Mouse (Mus musculus): ENCODE data around the gene Map3k4.
"Not testable (repeated sequence)": the region's sequence is repeated elsewhere in the genome, so short reads cannot be mapped to it uniquely, and the experiment has no call there.

The Map3k4 gene

GRCm38 (mm10) chr17:12268538-12268937, 50.1 kb downstream of the Map3k4 start:
- no peak for DNase-seq (ENCODE audit: low spot score)

DNA sequence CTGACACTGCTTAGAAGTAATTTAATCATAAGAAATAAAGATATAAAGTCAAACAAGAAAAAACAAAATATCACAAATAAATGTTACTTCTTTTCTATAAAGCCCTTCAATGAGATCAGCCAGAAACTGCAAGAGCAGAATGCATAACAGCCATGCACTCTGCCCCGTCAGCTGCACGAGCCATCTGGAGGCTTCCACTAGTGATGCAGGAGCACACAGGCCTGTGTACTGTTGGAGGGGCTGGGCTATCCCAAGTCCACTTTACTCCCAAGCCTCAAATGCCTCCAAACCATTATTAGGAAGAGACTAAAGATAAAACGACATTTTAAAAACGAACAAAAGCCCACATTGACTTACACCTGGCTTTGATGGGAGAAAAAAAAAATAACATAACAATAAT, 50.5 kb downstream of the Map3k4 start:
- DNase-seq (ENCODE audit: low spot score): no peak

DNA sequence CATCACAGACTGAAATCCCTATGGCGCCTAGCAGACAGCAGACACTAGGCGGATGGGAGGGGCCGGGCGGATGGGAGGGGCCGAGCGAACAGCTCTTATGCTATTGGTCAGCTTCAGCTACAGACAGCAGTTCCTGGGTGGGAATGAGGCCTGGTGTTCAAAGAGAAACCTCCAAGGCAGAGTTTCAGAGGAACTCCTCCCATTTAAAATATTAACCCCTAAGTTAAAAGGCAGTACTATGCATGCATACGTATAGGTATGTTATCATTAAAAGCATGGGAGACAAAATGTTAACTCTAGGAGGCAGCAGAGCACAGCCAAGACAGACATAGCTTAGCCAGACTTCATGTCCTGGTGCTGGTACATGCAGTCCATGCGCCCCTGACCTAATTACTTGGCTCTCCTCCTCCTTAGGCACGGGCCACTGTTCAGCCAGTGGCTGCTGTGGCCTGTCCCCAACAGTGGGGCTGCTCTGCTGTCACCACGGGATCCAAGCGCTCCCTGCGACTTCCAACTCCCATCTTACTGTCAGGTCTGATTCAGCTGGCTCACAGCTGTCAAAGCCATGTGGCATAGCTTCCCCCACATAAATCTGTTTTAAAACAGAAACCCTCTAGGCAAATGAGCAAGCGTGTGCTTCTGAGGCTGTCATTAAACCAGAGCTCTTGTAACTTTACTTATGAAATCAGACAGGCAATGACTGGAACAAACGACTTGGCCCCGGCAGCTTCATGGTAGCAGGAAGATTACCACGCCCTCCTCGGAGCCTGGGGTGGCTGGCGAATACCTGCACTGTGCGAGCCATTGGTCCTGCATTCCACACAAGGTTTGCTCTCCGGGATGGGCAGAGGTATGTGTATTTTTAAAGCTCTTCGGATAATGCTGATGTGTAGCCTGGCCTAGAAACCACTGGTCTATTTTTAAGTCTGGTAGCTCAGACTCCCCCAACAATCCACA, 52.3 kb downstream of the Map3k4 start:
- peak; percentile 31 for DNase-seq (ENCODE audit: low spot score)

DNA sequence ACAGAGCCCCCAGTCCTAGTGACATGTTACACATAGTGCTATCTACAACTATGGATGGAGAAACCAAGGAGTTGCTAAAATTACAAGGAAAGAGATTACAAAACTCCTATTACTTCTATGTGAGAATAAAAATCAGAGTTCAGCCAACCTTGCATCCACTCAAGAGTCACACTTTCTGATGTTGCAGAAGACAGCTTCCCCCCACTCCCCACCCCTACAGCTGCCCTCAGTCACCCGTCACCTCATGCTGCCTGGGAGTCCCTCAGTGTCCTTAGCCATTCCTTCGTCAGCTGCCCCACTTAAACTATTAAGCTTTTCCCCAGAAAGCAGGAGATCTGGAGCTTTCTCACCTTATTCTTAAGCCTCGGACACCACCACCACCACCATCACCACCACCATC, 54.3 kb downstream of the Map3k4 start:
- peak; percentile 30 for DNase-seq (ENCODE audit: low spot score)

GRCm38 (mm10) chr17:12263787-12264186, 54.8 kb downstream of the Map3k4 start:
- no peak for DNase-seq (ENCODE audit: low spot score)

GRCm38 (mm10) chr17:12262851-12263250, 55.7 kb downstream of the Map3k4 start:
- DNase-seq (ENCODE audit: low spot score): no peak

DNA sequence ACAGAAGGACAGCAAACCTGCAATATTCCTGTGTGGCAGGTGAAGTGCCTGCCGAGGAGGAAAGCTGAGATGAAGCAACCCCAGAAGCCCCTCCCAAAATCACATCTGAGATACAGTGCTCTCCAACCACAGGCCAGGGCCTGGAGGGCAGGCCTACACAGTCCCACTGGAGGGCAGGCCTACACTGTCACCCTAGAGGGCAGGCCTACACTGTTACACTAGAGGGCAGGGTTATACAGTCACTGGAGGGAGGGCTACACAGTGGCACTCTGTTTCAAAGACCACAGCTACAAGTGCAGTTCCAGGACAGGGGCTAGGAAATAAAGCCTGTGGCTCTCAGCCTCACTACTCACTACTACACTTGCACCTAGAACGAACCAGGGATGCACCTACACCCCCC, 56.7 kb downstream of the Map3k4 start:
- DNase-seq (ENCODE audit: low spot score): no peak

DNA sequence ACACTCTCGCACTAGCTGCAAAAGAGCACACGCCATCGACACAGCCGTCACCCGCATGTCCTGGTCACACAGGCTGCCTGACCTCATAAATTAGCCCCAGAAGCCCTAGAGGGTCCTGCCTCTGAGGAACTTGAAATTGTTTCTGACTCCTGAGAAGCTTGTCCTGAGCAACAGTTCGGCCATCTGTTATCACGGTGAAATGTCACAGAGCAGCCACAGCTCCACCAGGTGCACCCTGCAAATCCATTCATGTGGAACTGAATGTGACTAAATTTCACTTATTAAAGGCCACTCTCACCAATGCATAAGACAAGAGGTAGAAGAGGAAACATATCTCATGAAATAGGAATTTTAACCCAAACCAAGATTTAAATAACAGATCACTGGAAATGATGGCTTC, 57.2 kb downstream of the Map3k4 start:
- DNase-seq (ENCODE audit: low spot score): no peak

DNA sequence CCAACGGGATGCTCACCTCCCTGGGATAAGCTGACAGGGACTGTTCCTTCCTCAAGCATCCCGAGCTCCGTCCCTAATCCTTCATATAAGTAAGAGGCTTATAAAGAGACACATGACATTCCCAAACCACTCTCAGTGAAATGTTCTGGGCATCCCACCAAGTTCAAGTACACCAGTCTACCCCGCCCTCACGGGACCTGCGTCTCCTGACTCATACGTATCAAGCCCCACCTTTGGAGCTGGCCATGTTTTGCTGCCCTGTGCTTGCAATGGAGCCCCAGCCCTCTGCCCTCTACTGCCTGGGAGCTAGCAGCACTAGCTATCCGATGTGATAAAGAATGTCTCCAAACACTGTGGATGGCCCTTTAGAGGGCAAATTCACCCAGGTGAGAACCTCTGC, 58.6 kb downstream of the Map3k4 start:
- no peak for DNase-seq (ENCODE audit: low spot score)

DNA sequence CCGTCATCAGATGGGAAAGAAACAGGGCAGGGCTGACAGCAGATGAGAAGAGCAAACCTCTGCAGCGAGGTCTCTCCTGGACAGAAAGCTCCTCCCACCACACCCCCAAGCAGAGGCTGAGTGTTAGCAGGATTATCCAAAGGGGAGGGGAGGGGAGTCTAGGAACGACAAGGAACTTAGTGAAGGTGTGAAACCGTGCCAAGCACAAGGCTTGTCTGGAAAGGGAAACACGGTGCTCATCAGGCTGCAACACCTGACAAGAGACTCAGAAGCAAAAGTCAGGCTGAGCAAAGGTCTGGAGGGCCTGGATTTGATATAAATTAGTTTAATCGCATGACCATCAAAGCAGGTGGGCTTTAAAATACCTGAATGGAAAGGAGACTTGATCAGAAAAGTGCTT, 60.1 kb downstream of the Map3k4 start:
- DNase-seq (ENCODE audit: low spot score): no peak

DNA sequence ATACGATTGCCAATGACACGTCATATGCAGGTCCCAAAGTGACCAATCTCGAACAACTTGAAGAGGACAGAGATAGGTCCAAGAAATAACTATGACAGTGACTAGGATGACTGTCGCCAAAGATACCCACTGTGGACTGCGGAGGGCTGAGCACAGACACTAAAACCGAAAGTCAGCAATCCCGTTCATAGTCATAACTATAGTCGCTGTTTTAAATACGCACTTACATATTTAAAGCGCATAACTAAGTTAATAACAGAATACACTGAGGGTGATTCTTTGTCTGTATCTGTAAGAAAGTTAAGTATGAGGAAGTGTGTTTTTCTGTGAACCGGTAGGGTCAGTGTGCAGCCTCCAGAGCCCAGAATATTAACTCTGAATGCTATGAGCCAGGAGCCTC, 62.5 kb downstream of the Map3k4 start:
- no peak for DNase-seq (ENCODE audit: low spot score)

GRCm38 (mm10) chr17:12250581-12250980, 68.0 kb downstream of the Map3k4 start:
- no peak for DNase-seq (ENCODE audit: low spot score)

- DNase-seq (ENCODE audit: low spot score): no peak
These were observed 68.7 kb downstream of the Map3k4 start for GRCm38 (mm10) chr17:12249783-12250504.

DNA sequence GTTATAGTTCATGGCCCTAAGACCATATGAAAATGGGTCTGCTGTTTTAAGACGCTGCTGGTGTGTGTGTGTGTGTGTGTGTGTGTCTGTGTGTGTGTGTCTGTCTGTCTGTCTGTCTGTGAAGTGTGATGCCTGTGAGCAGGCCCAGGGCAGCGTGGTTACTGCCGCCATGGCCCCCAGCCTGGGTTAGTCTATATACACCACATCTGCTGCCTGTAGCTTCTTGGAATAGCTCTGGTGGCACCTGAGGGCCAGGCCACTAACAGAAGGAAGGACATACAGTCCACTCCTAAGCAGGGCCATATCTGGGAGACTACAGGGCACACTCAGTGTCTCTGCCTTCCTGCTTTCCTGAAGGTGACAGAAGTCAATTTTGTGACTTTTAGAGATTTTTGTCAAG, 77.9 kb downstream of the Map3k4 start:
- no peak for DNase-seq (ENCODE audit: low spot score)

GRCm38 (mm10) chr17:12232724-12233123, 85.9 kb downstream of the Map3k4 start:
- no peak for DNase-seq (ENCODE audit: low spot score)

DNA sequence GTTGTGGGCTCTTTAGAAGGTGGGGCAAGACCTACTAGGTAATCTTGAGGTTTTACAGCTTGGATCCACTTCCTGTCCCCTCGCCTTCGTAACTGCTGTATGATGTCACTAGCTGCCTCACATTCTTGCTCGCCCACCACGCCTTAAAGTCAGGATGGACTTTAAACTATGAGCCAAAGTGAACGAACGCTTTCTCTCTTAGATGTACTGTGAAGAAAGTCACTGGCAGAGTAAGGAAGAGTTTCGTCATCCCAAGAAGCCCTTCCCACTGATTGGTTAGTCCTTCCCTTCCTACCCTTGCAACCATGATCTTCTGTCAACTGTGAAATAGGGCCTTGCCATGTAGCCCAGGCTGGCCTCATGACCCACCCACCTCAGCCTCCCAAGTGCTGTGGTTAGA, 87.5 kb downstream of the Map3k4 start:
- DNase-seq (ENCODE audit: low spot score): no peak

- DNase-seq (ENCODE audit: low spot score): no peak
These were observed 88.4 kb downstream of the Map3k4 start for GRCm38 (mm10) chr17:12230167-12230566.

GRCm38 (mm10) chr17:12229756-12230155, 88.8 kb downstream of the Map3k4 start:
- DNase-seq (ENCODE audit: low spot score): no peak

DNA sequence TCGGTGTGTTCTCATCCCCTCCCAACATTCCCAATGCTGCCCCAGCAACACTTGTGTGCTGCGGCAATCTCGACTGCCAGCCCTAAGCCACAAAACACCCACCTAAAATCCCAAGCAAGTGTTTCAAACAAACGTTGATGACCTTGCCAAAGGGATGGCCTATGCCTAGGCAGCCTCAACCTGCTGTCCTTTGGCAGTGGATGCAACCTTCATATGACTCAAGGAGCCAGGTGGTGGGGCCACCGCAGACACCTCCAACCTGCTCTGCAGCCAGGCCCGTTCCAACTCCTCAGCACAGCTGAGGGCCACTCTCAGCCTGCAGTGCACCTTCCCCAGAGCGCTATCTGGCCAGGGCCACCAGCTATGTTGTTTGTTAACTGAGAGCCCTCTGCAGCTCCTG, 90.1 kb downstream of the Map3k4 start:
- DNase-seq (ENCODE audit: low spot score): no peak

- no peak for DNase-seq (ENCODE audit: low spot score)
These were observed 90.6 kb downstream of the Map3k4 start for GRCm38 (mm10) chr17:12228001-12228400.

DNA sequence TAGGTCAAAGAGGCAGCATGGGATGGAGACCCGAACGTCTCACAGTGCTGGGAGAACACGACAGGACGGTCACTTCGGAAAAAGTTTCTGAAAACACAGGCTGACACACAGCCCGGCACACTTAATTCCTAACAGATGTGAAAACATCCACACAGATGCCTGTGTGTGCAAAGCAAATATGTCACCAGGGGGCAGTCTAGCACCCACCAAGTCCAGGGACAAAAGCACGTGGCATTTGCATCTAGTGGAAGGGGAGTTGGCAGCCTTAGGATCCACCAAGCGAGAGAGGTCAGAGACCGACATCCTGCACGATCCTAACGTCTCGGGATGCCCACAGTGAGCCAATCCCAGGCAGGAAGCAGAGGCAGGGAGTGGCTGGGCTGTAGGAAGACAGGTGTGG, 92.0 kb downstream of the Map3k4 start:
- DNase-seq (ENCODE audit: low spot score): peak; percentile 32

DNA sequence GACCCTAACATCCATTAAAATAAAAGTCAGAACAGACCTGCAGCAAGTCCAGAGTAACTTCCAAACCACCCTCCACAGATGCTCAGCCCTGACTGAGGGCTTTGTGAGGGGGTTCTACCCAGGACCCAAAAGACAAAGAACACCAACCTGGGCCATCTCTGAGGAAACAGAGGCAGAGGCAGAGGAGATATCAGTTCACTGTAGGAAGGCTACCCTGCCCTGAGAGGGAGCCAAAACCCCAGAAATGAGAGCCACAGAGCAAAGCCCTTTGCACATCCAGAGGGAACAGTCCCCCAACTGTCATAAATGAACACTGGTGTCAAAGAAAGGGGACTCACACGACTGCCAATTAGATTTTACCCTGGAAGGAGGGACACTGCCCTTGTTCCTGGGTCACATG, 93.4 kb downstream of the Map3k4 start:
- no peak for DNase-seq (ENCODE audit: low spot score)

DNA sequence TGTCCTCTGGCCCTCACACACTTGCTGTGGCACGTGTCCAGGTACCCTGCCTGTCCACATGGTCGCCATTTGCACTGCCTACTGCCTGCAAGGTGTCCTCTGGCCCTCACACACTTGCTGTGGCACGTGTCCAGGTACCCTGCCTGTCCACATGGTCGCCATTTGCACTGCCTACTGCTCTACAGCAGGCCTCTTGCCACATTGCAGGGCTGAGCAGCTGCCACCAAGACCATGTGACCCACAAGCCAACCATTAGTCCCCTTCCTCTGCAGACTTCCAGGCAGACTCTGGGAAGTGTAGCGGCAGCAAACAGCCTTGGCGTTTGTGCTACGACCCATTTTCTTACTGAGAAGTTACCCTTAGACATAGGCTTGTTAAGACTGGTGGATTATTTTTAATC, 94.0 kb downstream of the Map3k4 start:
- not testable (repeated sequence) for DNase-seq (ENCODE audit: low spot score)
